Mouse (Mus musculus) kidney, embryonic 16.5 days (tissue): ENCODE measurements around the gene Ccnd2. TPM values are rescaled to one million over a fixed set of nuclear protein-coding genes. Genes with fewer than 3 reads are reported as not detected.

ENCODE experiments used
- ATAC-seq: fragments of 200-750 bp; cut with Nextera tagmentation; 2 replicates; pipeline ENCODE4 v1.8.0; 2017; ENCODE audit warnings: moderate TSS enrichment; ENCODE audit not compliant: low FRiP score, low TSS enrichment
- H3K27ac ChIP-seq: fragments of 300-500 bp; sonication (generic); 2 replicates; pipeline ENCODE4 v1.5.1; 2014; ENCODE audit warnings: low read length
- H3K27me3 ChIP-seq: fragments of 300-500 bp; sonication (generic); 2 replicates; pipeline ENCODE4 v1.6.1; 2014; ENCODE audit warnings: low read length, control low read depth, mixed read lengths; ENCODE audit not compliant: insufficient read depth
- H3K36me3 ChIP-seq: fragments of 300-500 bp; sonication (generic); 2 replicates; pipeline ENCODE4 v1.6.1; 2014; ENCODE audit warnings: low read length, control low read depth, mixed read lengths; ENCODE audit not compliant: insufficient read depth
- H3K4me1 ChIP-seq: fragments of 300-500 bp; sonication (generic); 2 replicates; pipeline ENCODE4 v1.6.1; 2014; ENCODE audit warnings: low read length, control low read depth, mixed read lengths; ENCODE audit not compliant: insufficient read depth
- H3K4me2 ChIP-seq: fragments of 300-500 bp; sonication (generic); replicated peaks from 2 replicates; pipeline ENCODE4 v1.6.1; 2014; ENCODE audit warnings: low read depth, low read length
- H3K4me3 ChIP-seq: fragments of 300-500 bp; sonication (generic); 2 replicates; pipeline ENCODE4 v1.5.1; 2014; ENCODE audit warnings: mild to moderate bottlenecking, low read length
- H3K9ac ChIP-seq: fragments of 300-500 bp; sonication (generic); replicated peaks from 2 replicates; pipeline ENCODE4 v1.6.1; 2014; ENCODE audit warnings: low read length
- H3K9me3 ChIP-seq: fragments of 300-500 bp; sonication (generic); 2 replicates; pipeline ENCODE4 v1.6.1; 2016; ENCODE audit warnings: low read length, control low read depth
- WGBS: fragments of 180-500 bp; shearing (Covaris S2); extraction: QIAGEN DNeasy Blood & Tissue Kit; methylation state at CpG from one replicate; pipeline ENCODE4 v1.1.7; 2014; 5-methylcytosine and 5-hydroxymethylcytosine counted together
- polyA plus RNA-seq: library from polyadenylated mRNA; unstranded; fragments of >200 nt; fragmentation: Nextera tagmentation; extraction: Ambion mirVana; gene quantifications from 2 replicates; pipeline ENCODE4 v1.2.1, GENCODE M21; 2015

Ccnd2 gene
- polyA plus RNA-seq, 1 experiment from 2014 or later, result 600 TPM

- no peak overlapping the region for H3K4me3 ChIP-seq
- WGBS, result 22% methylated on average over 9 of the region's 10 CpGs
- H3K9ac ChIP-seq, result no peak overlapping the region
- peaks cover 42% of the 10 kb centered on the region for H3K36me3 ChIP-seq
- H3K27ac ChIP-seq, result no peak overlapping the region
- H3K27me3 ChIP-seq, result no peaks in the 10 kb centered on the region
- H3K4me1 ChIP-seq, result no peaks in the 10 kb centered on the region; the same call in 1 of the 2 replicates
- H3K9me3 ChIP-seq, result no peaks in the 10 kb centered on the region
- ATAC-seq, result peak; percentile 55; the same call in 1 of the 2 replicates
- 0 out of 2 replicates have a peak overlapping the region, but pooled peaks have one; percentile 13 for H3K4me2 ChIP-seq
Measured at GRCm38 (mm10) chr6:127142154-127143123, 9.6 kb downstream of the Ccnd2 start.

GRCm38 (mm10) chr6:127138962-127139361, 13.0 kb downstream of the Ccnd2 start:
- H3K9ac ChIP-seq, result no peak overlapping the region
- WGBS, result 91% methylated on average over 11 of the region's 11 CpGs
- no peak overlapping the region for H3K4me3 ChIP-seq
- H3K4me1 ChIP-seq, result no peaks in the 10 kb centered on the region
- peaks cover 37% of the 10 kb centered on the region for H3K36me3 ChIP-seq
- H3K4me2 ChIP-seq, result no peak overlapping the region
- H3K9me3 ChIP-seq, result no peaks in the 10 kb centered on the region
- no peaks in the 10 kb centered on the region for H3K27me3 ChIP-seq
- no peak for ATAC-seq
- no peak overlapping the region for H3K27ac ChIP-seq

- H3K4me1 ChIP-seq, result no peaks in the 10 kb centered on the region
- H3K27ac ChIP-seq, result no peak overlapping the region
- WGBS, result 71% methylated on average over 16 of the region's 16 CpGs
- no peak overlapping the region for H3K4me3 ChIP-seq
- peaks cover 41% of the 10 kb centered on the region for H3K36me3 ChIP-seq
- no peak overlapping the region for H3K9ac ChIP-seq
- no peaks in the 10 kb centered on the region for H3K9me3 ChIP-seq
- 0 out of 2 replicates have a peak, but pooled peaks have one; percentile 39 for ATAC-seq
- no peak overlapping the region for H3K4me2 ChIP-seq
- H3K27me3 ChIP-seq, result no peaks in the 10 kb centered on the region
Measured at GRCm38 (mm10) chr6:127133433-127134245, 18.4 kb downstream of the Ccnd2 start.

DNA sequence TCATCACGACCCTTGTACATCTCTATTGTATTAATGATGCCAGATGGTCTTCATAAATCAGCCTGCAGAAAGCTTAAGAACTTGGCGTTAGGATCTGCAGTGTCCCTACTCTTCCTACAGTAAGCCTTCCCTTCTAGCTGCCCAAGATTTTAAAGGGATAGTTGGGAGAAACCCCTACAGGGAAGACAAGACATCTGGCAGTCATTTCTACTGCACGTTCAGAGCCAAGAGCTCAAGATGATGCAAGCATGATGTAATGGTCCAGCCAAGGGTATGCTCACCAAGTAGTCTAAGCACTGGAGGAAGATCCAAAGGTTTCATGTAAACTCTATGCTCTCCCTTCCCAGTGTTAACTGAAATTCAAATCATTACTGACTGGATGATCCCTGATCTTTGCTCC, 19.3 kb downstream of the Ccnd2 start:
- H3K27me3 ChIP-seq, result no peaks in the 10 kb centered on the region
- no peak overlapping the region for H3K27ac ChIP-seq
- peaks cover 38% of the 10 kb centered on the region for H3K36me3 ChIP-seq
- H3K9me3 ChIP-seq, result no peaks in the 10 kb centered on the region
- 68% methylated on average over 3 of the region's 3 CpGs for WGBS
- ATAC-seq, result no peak
- no peak overlapping the region for H3K4me2 ChIP-seq
- H3K4me3 ChIP-seq, result no peak overlapping the region
- no peak overlapping the region for H3K9ac ChIP-seq
- H3K4me1 ChIP-seq, result no peaks in the 10 kb centered on the region

GRCm38 (mm10) chr6:127131946-127132345, 20.0 kb downstream of the Ccnd2 start:
- Histone ChIP-seq H3K4me3 (no peak overlapping the region), H3K9me3 (no peaks in the 10 kb centered on the region), H3K27ac (no peak overlapping the region), H3K4me1 (no peaks in the 10 kb centered on the region), H3K36me3 (peaks cover 45% of the 10 kb centered on the region), H3K27me3 (no peaks in the 10 kb centered on the region), H3K9ac (no peak overlapping the region), H3K4me2 (no peak overlapping the region)
- WGBS, result 82% methylated on average over 3 of the region's 3 CpGs
- no peak for ATAC-seq

DNA sequence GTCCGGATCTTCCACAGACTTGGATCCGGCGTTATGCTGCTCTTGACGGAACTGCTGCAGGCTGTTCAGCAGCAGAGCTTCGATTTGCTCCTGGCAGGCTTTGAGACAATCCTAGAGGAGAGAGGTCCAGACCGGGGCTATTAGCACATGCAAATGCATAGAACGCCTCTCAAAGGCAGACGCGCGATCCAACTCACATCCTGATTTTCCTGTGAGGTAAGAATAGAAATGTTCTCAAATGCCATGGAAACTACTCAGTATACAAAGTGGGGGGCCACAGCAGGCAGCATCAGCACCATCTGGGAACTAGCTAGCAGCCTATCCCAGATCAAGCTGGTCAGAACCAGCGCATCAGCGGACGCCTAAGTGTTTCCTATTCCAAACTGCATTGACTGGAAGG, 21.6 kb downstream of the Ccnd2 start:
- no peak overlapping the region for H3K4me2 ChIP-seq
- H3K9me3 ChIP-seq, result no peaks in the 10 kb centered on the region
- H3K36me3 ChIP-seq, result peaks cover 45% of the 10 kb centered on the region
- H3K27ac ChIP-seq, result no peak overlapping the region
- no peak for ATAC-seq
- no peaks in the 10 kb centered on the region for H3K4me1 ChIP-seq
- 88% methylated on average over 13 of the region's 13 CpGs for WGBS
- H3K9ac ChIP-seq, result no peak overlapping the region
- no peaks in the 10 kb centered on the region for H3K27me3 ChIP-seq
- H3K4me3 ChIP-seq, result no peak overlapping the region

GRCm38 (mm10) chr6:127129659-127130058, 22.3 kb downstream of the Ccnd2 start:
- H3K27me3 ChIP-seq, result no peaks in the 10 kb centered on the region
- H3K9ac ChIP-seq, result no peak overlapping the region
- WGBS, result 93% methylated on average over 14 of the region's 14 CpGs
- ATAC-seq, result no peak
- H3K4me2 ChIP-seq, result no peak overlapping the region
- no peaks in the 10 kb centered on the region for H3K4me1 ChIP-seq
- H3K36me3 ChIP-seq, result peaks cover 41% of the 10 kb centered on the region
- H3K27ac ChIP-seq, result no peak overlapping the region
- no peak overlapping the region for H3K4me3 ChIP-seq
- H3K9me3 ChIP-seq, result no peaks in the 10 kb centered on the region

- no peak for ATAC-seq
- Histone ChIP-seq H3K9me3 (no peaks in the 10 kb centered on the region), H3K9ac (no peak overlapping the region)
Measured at GRCm38 (mm10) chr6:127123506-127123905, 28.5 kb downstream of the Ccnd2 start.

GRCm38 (mm10) chr6:127122996-127123395, 29.0 kb downstream of the Ccnd2 start:
- H3K4me3 ChIP-seq, result no peak overlapping the region
- no peaks in the 10 kb centered on the region for H3K9me3 ChIP-seq
- no peaks in the 10 kb centered on the region for H3K4me1 ChIP-seq
- H3K4me2 ChIP-seq, result no peak overlapping the region
- H3K36me3 ChIP-seq, result peaks cover 15% of the 10 kb centered on the region
- no peaks in the 10 kb centered on the region for H3K27me3 ChIP-seq
- ATAC-seq, result no peak
- H3K9ac ChIP-seq, result no peak overlapping the region
- WGBS, result 79% methylated on average over 5 of the region's 5 CpGs
- no peak overlapping the region for H3K27ac ChIP-seq

More at GRCm38 (mm10) chr6:127123506-127123905, 28.5 kb downstream of the Ccnd2 start:
- no peaks in the 10 kb centered on the region for H3K27me3 ChIP-seq
- no peak overlapping the region for H3K4me3 ChIP-seq
- H3K4me1 ChIP-seq, result no peaks in the 10 kb centered on the region
- no peak overlapping the region for H3K27ac ChIP-seq
- H3K4me2 ChIP-seq, result no peak overlapping the region
- 90% methylated on average over 7 of the region's 7 CpGs for WGBS
- peaks cover 15% of the 10 kb centered on the region for H3K36me3 ChIP-seq
